Mouse (Mus musculus) midbrain, embryonic 13.5 days (tissue): ENCODE measurements around the gene Nxnl1. TPM values are rescaled to one million over a fixed set of nuclear protein-coding genes. Genes with fewer than 3 reads are reported as not detected.

Source experiments
- ATAC-seq: fragments of 200-750 bp; cut with Nextera tagmentation; 2 replicates; pipeline ENCODE4 v1.8.0; 2017; ENCODE audit warnings: mild to moderate bottlenecking, moderate TSS enrichment, moderate library complexity
- H3K27ac ChIP-seq: fragments of 300-500 bp; sonication (generic); 2 replicates; pipeline ENCODE4 v1.5.1; 2015; ENCODE audit warnings: inconsistent platforms, mild to moderate bottlenecking, moderate library complexity
- H3K27me3 ChIP-seq: fragments of 300-500 bp; sonication (generic); 2 replicates; pipeline ENCODE4 v1.6.1; 2015; ENCODE audit warnings: mild to moderate bottlenecking, inconsistent platforms
- H3K36me3 ChIP-seq: fragments of 300-500 bp; sonication (generic); 2 replicates; pipeline ENCODE4 v1.6.1; 2015; ENCODE audit warnings: mild to moderate bottlenecking, inconsistent platforms
- H3K4me1 ChIP-seq: fragments of 300-500 bp; sonication (generic); replicated peaks from 2 replicates; pipeline ENCODE4 v1.6.1; 2015; ENCODE audit warnings: inconsistent platforms
- H3K4me2 ChIP-seq: fragments of 300-500 bp; sonication (generic); replicated peaks from 2 replicates; pipeline ENCODE4 v1.6.1; 2015; ENCODE audit warnings: moderate library complexity, mild to moderate bottlenecking, inconsistent platforms
- H3K4me3 ChIP-seq: fragments of 300-500 bp; sonication (generic); replicated peaks from 2 replicates; pipeline ENCODE4 v1.5.1; 2015; ENCODE audit warnings: mild to moderate bottlenecking, inconsistent platforms
- H3K9ac ChIP-seq: fragments of 300-500 bp; sonication (generic); replicated peaks from 2 replicates; pipeline ENCODE4 v1.6.1; 2015; ENCODE audit warnings: mild to moderate bottlenecking, inconsistent platforms
- H3K9me3 ChIP-seq: fragments of 300-500 bp; sonication (generic); 2 replicates; pipeline ENCODE4 v1.6.1; 2016; ENCODE audit warnings: mild to moderate bottlenecking, inconsistent platforms
- WGBS: fragments of 180-500 bp; shearing (Covaris S2); methylation state at CpG from one replicate; pipeline ENCODE4 v1.1.7; 2015; 5-methylcytosine and 5-hydroxymethylcytosine counted together
- polyA plus RNA-seq: library from polyadenylated mRNA; unstranded; fragments of >200 nt; fragmentation: Nextera tagmentation; extraction: Ambion mirVana; gene quantifications from 2 replicates; pipeline ENCODE4 v1.2.1, GENCODE M21; 2015

Nxnl1 gene
- polyA plus RNA-seq, 1 experiment from 2014 or later, result not detected

DNA sequence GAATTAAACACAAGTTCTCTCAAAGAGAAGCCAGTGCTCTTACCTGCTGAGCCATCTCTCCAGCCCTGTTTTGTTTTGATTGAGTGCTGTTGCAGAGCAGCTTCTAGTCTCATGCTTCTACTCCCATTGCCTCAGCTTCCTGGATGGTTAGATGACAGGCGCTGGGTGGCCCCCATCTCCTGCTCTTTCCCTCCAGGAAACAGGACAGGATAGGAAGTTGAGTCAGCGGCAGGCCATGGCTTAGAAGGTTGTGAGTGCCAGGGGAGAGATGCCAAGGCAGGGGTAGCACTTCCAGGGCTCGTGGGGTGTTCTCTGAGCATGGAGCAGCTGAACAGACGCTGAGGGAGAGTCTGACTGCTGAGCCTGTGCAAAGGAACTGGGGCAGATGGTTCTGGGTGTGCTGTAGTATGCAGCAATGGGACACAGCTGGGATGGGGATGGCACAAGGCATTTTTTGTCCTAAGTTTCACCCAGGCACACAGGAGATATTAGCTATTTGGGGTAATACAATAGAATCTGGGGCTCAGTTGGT, 11.5 kb upstream of the Nxnl1 start:
- Histone ChIP-seq H3K4me2 (no peak overlapping the region), H3K9me3 (no peaks in the 10 kb centered on the region), H3K4me1 (peaks cover 24% of the 10 kb centered on the region), H3K27ac (no peak overlapping the region; the same call in 1 of the 2 replicates), H3K27me3 (no peaks in the 10 kb centered on the region), H3K36me3 (peaks cover 29% of the 10 kb centered on the region), H3K4me3 (no peak overlapping the region), H3K9ac (no peak overlapping the region)
- WGBS, result 85% methylated on average over 4 of the region's 4 CpGs
- ATAC-seq, result no peak

GRCm38 (mm10) chr8:71575020-71575419, 8.6 kb upstream of the Nxnl1 start:
- Histone ChIP-seq H3K4me2 (no peak overlapping the region), H3K4me1 (peaks cover 41% of the 10 kb centered on the region), H3K9ac (no peak overlapping the region), H3K27me3 (no peaks in the 10 kb centered on the region), H3K27ac (no peak overlapping the region), H3K36me3 (peaks cover 6% of the 10 kb centered on the region; the same call in 1 of the 2 replicates), H3K9me3 (no peaks in the 10 kb centered on the region), H3K4me3 (no peak overlapping the region)
- 67% methylated on average over 1 of the region's 1 CpGs for WGBS
- ATAC-seq, result no peak

DNA sequence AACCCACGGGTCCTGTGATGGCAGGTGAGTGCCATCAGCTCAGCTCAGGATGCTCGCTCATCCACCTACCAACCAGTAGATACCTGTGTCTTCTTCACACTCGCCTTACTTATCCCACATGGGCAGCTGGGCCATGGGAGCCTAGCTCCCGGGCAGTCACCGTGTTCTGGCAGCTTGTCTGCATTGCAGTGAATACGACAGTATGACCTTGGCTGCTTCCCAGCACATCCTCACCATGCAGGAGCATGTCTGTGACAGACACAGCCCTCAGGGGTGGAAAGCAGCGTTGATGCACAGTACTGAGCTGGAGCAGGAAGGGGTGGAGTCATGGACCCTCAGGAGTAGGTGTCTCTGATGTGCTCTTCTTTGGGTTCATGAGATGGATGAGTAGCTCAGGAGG, 8.0 kb upstream of the Nxnl1 start:
- Histone ChIP-seq H3K4me3 (no peak overlapping the region), H3K27ac (no peak overlapping the region), H3K36me3 (peaks cover 2% of the 10 kb centered on the region; the same call in 1 of the 2 replicates), H3K9ac (0 out of 2 replicates have a peak overlapping the region, but pooled peaks have one; percentile 8), H3K27me3 (no peaks in the 10 kb centered on the region), H3K4me1 (peaks cover 36% of the 10 kb centered on the region), H3K9me3 (no peaks in the 10 kb centered on the region), H3K4me2 (no peak overlapping the region)
- no peak for ATAC-seq
- WGBS, result 84% methylated on average over 7 of the region's 7 CpGs

- Histone ChIP-seq H3K9ac (peak overlapping the region; percentile 25), H3K27ac (peak overlapping the region; percentile 60), H3K9me3 (no peaks in the 10 kb centered on the region), H3K4me3 (no peak overlapping the region), H3K27me3 (peaks cover 10% of the 10 kb centered on the region; the same call in 1 of the 2 replicates), H3K36me3 (no peaks in the 10 kb centered on the region), H3K4me1 (peaks cover 43% of the 10 kb centered on the region), H3K4me2 (peak overlapping the region; percentile 82)
- no peak for ATAC-seq
- WGBS, result 76% methylated on average over 9 of the region's 9 CpGs
Measured at GRCm38 (mm10) chr8:71572847-71573633, 6.6 kb upstream of the Nxnl1 start.

GRCm38 (mm10) chr8:71572077-71572476, 5.7 kb upstream of the Nxnl1 start:
- H3K36me3 ChIP-seq, result no peaks in the 10 kb centered on the region
- peak overlapping the region; percentile 82; the same call in 1 of the 2 replicates for H3K4me2 ChIP-seq
- no peak overlapping the region for H3K9ac ChIP-seq
- H3K4me1 ChIP-seq, result peaks cover 43% of the 10 kb centered on the region
- peak overlapping the region; percentile 52; the same call in 1 of the 2 replicates for H3K27ac ChIP-seq
- ATAC-seq, result no peak
- H3K27me3 ChIP-seq, result peaks cover 18% of the 10 kb centered on the region
- 85% methylated on average over 2 of the region's 2 CpGs for WGBS
- H3K9me3 ChIP-seq, result no peaks in the 10 kb centered on the region
- H3K4me3 ChIP-seq, result no peak overlapping the region

DNA sequence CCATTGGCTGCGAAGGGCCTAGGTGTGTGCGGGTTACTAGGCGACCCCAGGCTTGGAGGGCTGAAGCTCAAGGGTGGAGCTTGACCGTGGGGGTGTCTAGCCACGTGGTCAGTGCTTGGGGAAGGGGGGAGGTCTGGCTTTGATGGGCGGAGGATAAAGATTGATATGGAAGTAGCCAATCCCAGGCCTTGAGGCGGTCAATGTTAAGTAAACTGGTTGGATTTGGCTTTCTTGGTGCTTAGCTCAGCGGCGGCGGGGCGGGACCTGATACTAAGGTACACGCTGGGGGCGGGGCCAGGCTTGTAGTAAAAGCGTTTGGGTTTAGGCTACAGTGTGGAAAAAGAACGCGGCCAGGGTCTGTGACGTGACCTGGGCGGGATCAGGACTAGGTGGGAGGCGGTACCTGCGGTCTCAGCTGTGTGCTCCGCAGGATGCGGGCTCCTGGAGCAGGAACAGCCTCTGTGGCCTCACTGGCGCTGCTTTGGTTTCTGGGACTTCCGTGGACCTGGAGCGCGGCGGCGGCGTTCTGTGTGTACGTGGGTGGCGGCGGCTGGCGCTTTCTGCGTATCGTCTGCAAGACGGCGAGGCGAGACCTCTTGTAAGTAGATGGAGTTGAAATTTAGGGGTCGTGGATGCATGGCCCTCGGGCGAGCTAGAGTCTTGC, 4.0 kb upstream of the Nxnl1 start:
- H3K36me3 ChIP-seq, result no peaks in the 10 kb centered on the region
- ATAC-seq, result peak; percentile 89
- peak overlapping the region; percentile 68 for H3K4me3 ChIP-seq
- H3K27ac ChIP-seq, result peak overlapping the region; percentile 80
- peaks cover 43% of the 10 kb centered on the region for H3K4me1 ChIP-seq
- H3K27me3 ChIP-seq, result peaks cover 20% of the 10 kb centered on the region
- H3K9me3 ChIP-seq, result no peaks in the 10 kb centered on the region
- under 1% methylated on average over 41 of the region's 41 CpGs for WGBS
- H3K4me2 ChIP-seq, result peak overlapping the region; percentile 82
- peak overlapping the region; percentile 78 for H3K9ac ChIP-seq

DNA sequence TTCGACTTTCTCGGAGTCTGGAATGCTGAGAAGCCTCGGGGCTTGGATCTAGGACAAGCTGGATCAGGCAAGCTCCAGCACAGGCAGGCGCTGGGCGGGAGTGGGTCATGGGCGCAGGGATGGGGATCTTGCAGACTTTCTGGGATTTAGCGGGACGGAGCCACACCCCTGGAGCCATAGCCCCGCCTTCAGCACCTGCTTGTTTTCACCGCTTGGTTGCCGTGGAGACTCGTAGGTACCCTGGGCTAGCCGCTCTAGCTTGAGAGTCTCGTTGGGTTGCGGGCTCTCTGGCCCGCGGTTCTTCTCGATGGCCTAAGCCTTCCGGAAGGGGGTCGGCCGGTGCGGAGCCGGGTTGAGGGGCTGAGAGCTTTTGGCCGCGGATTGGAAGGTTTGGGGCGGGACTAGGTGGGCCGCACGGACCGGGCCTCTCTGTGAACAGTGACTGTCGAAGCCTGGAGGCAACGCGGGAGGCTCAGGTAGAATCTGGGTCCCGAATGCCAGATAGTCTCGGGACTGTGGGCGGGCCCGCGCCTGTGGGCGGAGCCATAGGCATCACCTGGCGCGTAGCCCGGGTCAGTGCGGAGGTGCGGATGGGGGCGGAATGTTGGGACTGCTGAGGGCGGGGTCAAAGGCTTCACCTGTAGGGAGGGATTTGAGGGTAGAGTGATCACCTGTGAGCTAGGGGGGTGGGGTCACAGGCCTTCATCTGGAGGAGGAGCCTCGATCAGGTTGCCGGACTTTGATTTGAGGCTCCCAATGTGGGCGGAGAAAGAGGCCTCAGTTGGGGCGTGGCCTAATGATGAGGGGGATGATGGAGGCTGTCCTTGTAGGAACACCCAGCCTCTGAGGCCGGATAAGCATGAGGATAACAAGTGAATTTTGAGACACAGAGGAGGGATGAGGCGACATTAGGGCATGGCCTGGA, 3.2 kb upstream of the Nxnl1 start:
- H3K27ac ChIP-seq, result peak overlapping the region; percentile 80
- whole genome bisulfite sequencing, result under 1% methylated on average over 51 of the region's 51 CpGs
- H3K4me3 ChIP-seq, result peak overlapping the region; percentile 68
- no peaks in the 10 kb centered on the region for H3K36me3 ChIP-seq
- H3K9me3 ChIP-seq, result no peaks in the 10 kb centered on the region
- peaks cover 20% of the 10 kb centered on the region for H3K27me3 ChIP-seq
- ATAC-seq, result peak; percentile 87
- H3K4me1 ChIP-seq, result peaks cover 43% of the 10 kb centered on the region
- peak overlapping the region; percentile 82 for H3K4me2 ChIP-seq
- peak overlapping the region; percentile 78 for H3K9ac ChIP-seq

- H3K27me3 ChIP-seq, result peaks cover 22% of the 10 kb centered on the region
- ATAC-seq, result peak; percentile 0; the same call in 1 of the 2 replicates
- H3K4me3 ChIP-seq, result peak overlapping the region; percentile 68
- H3K9ac ChIP-seq, result peak overlapping the region; percentile 78
- no peaks in the 10 kb centered on the region for H3K36me3 ChIP-seq
- H3K27ac ChIP-seq, result peak overlapping the region; percentile 80
- peak overlapping the region; percentile 82 for H3K4me2 ChIP-seq
- H3K9me3 ChIP-seq, result peaks cover 3% of the 10 kb centered on the region; the same call in 1 of the 2 replicates
- peaks cover 40% of the 10 kb centered on the region for H3K4me1 ChIP-seq
- WGBS, result 13% methylated on average over 6 of the region's 6 CpGs
Measured at GRCm38 (mm10) chr8:71568941-71569340, 2.5 kb upstream of the Nxnl1 start.

DNA sequence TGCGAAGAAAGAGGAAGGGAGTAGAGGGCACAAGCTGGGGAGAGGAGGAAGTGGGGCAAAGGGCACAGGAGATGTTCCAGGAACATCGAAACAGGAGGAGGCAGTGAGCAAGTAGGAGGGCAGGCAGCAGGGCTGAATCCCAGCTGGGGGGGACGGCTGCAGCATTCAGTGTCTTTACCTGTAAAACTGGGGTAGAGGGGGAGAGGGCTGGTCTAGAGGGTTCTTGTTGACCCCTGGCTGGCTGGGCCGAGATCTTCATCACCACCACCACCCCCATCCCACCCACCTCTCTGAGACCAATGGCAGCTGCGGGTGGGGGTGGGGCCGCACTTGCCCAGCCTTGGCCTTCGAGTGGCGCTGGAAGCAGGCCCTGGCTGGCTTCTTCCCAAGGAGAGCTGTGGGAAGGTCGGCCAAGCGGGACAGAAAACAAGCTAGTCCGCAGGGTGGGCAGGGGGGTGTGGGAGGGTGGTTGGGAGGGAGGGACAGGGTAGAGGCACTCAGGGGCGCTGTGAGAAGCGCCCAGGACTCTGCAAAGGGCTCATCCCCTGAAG, 2.1 kb upstream of the Nxnl1 start, which contains the start of gene Slc27a1:
Gene Slc27a1, plus strand, starts transcription at position 496 of the 551 bp plus-strand sequence.
- Histone ChIP-seq H3K27me3 (peaks cover 25% of the 10 kb centered on the region), H3K9ac (peak within 1 kb of the TSS; percentile 78), H3K4me2 (peak within 1 kb of the TSS; percentile 82), H3K4me1 (peaks cover 40% of the 10 kb centered on the region), H3K9me3 (peaks cover 4% of the 10 kb centered on the region; the same call in 1 of the 2 replicates), H3K27ac (peak within 1 kb of the TSS; percentile 80), H3K4me3 (peak within 1 kb of the TSS; percentile 68), H3K36me3 (no peaks in the 10 kb centered on the region)
- 11% methylated on average over 13 of the region's 13 CpGs for WGBS
- ATAC-seq, result peak; percentile 3; the same call in 1 of the 2 replicates

DNA sequence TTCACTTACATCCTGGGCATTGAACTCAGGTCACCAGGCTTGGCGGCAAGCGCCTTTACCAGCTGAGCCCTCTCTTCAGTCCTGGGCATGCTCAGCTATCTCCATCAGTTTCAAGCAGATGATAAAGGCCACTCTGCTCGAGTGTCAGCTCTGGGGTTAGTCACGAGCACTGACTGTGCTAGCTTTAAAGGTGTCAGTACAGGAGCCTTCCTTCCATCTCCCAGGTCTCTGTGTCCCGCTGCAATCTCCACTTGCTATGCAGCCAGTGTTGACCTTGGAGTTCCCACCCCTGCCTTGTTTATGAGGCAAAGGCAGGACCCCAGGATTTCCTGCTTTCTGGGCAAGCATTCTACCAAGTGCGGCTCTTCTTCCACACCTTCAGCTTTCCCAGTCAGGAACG, 1.2 kb upstream of the Nxnl1 start:
- Histone ChIP-seq H3K9me3 (peaks cover 4% of the 10 kb centered on the region; the same call in 1 of the 2 replicates), H3K27me3 (peaks cover 34% of the 10 kb centered on the region), H3K4me1 (peaks cover 36% of the 10 kb centered on the region), H3K4me2 (no peak overlapping the region), H3K36me3 (no peaks in the 10 kb centered on the region), H3K27ac (no peak overlapping the region), H3K4me3 (no peak overlapping the region), H3K9ac (no peak overlapping the region)
- 79% methylated on average over 7 of the region's 7 CpGs for WGBS
- no peak for ATAC-seq

GRCm38 (mm10) chr8:71563992-71564391, 2.4 kb downstream of the Nxnl1 start:
- Histone ChIP-seq H3K4me1 (peaks cover 13% of the 10 kb centered on the region), H3K9ac (no peak overlapping the region), H3K27me3 (peaks cover 69% of the 10 kb centered on the region), H3K9me3 (peaks cover 4% of the 10 kb centered on the region; the same call in 1 of the 2 replicates), H3K27ac (no peak overlapping the region), H3K4me2 (no peak overlapping the region), H3K4me3 (no peak overlapping the region), H3K36me3 (no peaks in the 10 kb centered on the region)
- WGBS, result 90% methylated on average over 4 of the region's 4 CpGs
- no peak for ATAC-seq
